Mouse (Mus musculus) left cerebral cortex, adult 2 months (tissue): Measurements from ENCODE around the gene Nek7. TPM values are rescaled to one million over a fixed set of nuclear protein-coding genes. Genes with fewer than 3 reads are reported as not detected.

Experiments used
- DNase-seq, 2 experiments: peaks; one replicate each; pipeline ENCODE4 v3.0.0; 2021 to 2022; ENCODE audit warnings: low spot score in 2 of 2, mixed read lengths in 1 of 2; ENCODE audit errors: extremely low spot score in 1 of 2
- H3K27ac ChIP-seq: fragments of 200-600 bp; 2 replicates; pipeline ENCODE4 v1.8.1; 2022
- H3K4me3 ChIP-seq: fragments of 200-600 bp; 2 replicates; pipeline ENCODE4 v1.8.1; 2022
- CTCF ChIP-seq: fragments of 200-600 bp; IDR thresholded peaks from 2 replicates; pipeline ENCODE4 v1.8.1; 2022; ENCODE audit warnings: antibody characterized with exemption, mild to moderate bottlenecking, moderate library complexity
- intact Hi-C: fragments of 180-260 bp; cut with DNase I; formaldehyde crosslinking; loops from one replicate; pipeline ENCODE4 v1.15.1; 2025
- total RNA-seq, 2 experiments: library from RNA; stranded (reverse); gene quantifications; 2 replicates each; pipeline ENCODE4 v1.2.3; 2021

Gene Nek7
- total RNA-seq, 2 experiments from 2014 or later = 33.3 to 33.8 TPM

GRCm38 (mm10) chr1:138564677-138565076 lies 55.3 kb downstream of the Nek7 start:
- TF ChIP-seq CTCF = no peak
- H3K4me3 ChIP-seq = no peak overlapping the region
- no peak for DNase-seq
- intact Hi-C loops = loop anchor here (5.0 kb wide), 1 partner anchor 53 kb away; no protein-coding TSS in a partner anchor
- H3K27ac ChIP-seq = no peak overlapping the region

DNA sequence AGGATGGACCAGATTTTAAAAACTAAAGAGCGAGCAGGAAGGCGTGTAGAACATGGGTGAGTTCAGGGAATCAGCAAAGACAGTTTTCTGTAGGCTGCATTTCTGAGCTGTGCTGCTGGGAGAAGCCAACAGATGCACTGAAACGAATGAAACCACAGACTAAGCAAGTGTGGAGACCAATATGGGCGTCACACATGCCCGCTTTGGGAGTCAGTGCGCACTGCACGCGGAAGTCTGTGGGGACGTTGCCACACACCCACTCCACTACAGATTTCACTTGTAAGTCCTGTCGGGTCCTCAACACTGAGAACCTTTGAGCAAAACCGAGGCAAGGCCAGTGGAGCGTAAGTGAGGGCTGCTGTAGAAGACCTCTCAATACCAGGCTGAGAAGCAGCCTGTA lies 59.2 kb downstream of the Nek7 start:
- no peak overlapping the region for H3K4me3 ChIP-seq
- H3K27ac ChIP-seq = no peak overlapping the region
- DNase-seq = no peak
- intact Hi-C loops = loop anchor here (5.0 kb wide), 1 partner anchor 57 kb away; no protein-coding TSS in a partner anchor
- no peak for TF ChIP-seq CTCF

- intact Hi-C loops = loop anchor here (5.0 kb wide), 1 partner anchor 58 kb away; no protein-coding TSS in a partner anchor
- TF ChIP-seq CTCF = no peak
- Histone ChIP-seq H3K27ac (no peak overlapping the region), H3K4me3 (no peak overlapping the region)
- no peak for DNase-seq
Observed at GRCm38 (mm10) chr1:138559213-138560101, 60.5 kb downstream of the Nek7 start.

DNA sequence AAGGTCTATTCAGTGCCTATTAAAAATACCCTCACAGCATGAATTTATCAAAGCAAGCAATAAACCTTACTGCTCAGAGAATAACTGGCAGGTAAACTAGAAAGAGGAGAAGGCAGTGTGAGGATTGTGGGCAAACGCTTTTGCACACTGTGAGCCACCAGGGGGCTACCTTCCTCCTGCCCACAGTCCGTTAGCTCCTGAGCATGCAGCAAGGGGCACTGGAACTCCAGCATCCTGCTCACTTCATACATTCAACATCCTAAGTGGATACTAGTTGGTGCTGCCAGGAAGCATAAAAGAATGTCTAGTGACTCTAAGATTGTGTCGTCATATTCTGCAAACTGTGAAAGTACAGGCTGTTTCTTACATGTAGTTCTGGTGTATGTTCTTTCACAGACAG lies 61.6 kb downstream of the Nek7 start:
- intact Hi-C loops = no loop called here
- peak; percentile 49 for TF ChIP-seq CTCF
- H3K27ac ChIP-seq = no peak overlapping the region
- H3K4me3 ChIP-seq = no peak overlapping the region
- no peak for DNase-seq

- TF ChIP-seq CTCF = no peak
- intact Hi-C loops = no loop called here
- DNase-seq = no peak
- no peak overlapping the region for H3K4me3 ChIP-seq
- H3K27ac ChIP-seq = no peak overlapping the region
Observed at GRCm38 (mm10) chr1:138554926-138555325, 65.0 kb downstream of the Nek7 start.

- no peak for TF ChIP-seq CTCF
- intact Hi-C loops = no loop called here
- DNase-seq = no peak
- Histone ChIP-seq H3K4me3 (no peak overlapping the region), H3K27ac (no peak overlapping the region)
Observed at GRCm38 (mm10) chr1:138550184-138550583, 69.8 kb downstream of the Nek7 start.

DNA sequence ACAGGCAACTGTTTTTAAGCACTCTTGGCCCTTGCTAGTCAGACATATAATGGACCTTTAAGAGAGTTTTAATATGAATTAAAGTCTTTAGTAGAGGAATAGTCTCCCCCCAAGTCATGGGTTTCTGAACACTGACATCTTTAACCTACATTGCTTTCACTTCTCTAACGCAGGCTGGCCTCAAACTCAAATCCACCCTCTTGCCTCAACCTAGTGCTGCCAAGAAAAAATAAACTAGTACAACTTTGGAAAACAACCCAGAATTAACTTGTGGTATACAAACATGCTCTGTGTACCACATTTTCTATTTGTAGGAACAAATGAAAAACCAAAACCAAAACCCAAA lies 77.8 kb downstream of the Nek7 start:
- Histone ChIP-seq H3K4me3 (no peak overlapping the region), H3K27ac (no peak overlapping the region)
- intact Hi-C loops = no loop called here
- TF ChIP-seq CTCF = no peak
- DNase-seq = no peak

DNA sequence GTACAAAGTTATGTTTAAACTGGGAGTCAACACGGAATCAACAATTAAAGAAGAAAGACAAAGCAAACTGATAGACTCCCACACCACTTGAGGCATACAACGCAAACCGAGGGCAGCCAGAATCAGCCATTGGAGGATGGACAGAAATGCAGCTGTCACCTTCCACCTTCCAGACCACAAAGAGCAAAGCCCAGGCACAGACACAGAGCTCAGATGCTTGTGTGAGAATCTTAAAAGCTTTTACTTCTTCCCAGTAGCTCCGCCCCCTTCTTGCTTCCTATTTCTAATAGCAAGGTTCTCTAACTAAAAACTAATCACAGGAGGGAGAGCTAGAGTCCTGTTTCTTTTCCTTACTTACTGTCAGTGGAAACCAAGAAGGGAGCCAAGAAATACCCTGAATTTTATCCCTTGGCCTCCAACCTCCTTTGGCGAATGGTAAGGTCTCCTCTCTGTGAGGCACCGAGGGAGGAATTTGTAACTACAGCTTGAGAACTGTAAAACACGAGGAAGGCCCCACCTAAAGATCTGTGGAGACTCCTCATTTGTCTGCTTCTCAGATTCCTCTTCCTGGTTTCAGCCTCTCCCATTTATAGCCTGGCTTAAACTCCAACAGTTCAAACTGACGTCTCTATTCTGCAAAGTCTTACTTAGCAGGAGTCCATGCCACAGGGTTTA lies 78.3 kb downstream of the Nek7 start:
- TF ChIP-seq CTCF = no peak
- DNase-seq = no peak

GRCm38 (mm10) chr1:138539713-138540112 lies 80.2 kb downstream of the Nek7 start:
- no peak for DNase-seq
- no peak overlapping the region for H3K4me3 ChIP-seq
- intact Hi-C loops = no loop called here
- no peak for TF ChIP-seq CTCF
- H3K27ac ChIP-seq = no peak overlapping the region

More for the DNA sequence above, 78.3 kb downstream of the Nek7 start:
- Histone ChIP-seq H3K4me3 (no peak overlapping the region), H3K27ac (no peak overlapping the region)
- intact Hi-C loops = no loop called here

GRCm38 (mm10) chr1:138538217-138538616 lies 81.7 kb downstream of the Nek7 start:
- no peak overlapping the region for H3K27ac ChIP-seq
- no peak overlapping the region for H3K4me3 ChIP-seq
- no peak for TF ChIP-seq CTCF
- intact Hi-C loops = no loop called here
- no peak for DNase-seq

DNA sequence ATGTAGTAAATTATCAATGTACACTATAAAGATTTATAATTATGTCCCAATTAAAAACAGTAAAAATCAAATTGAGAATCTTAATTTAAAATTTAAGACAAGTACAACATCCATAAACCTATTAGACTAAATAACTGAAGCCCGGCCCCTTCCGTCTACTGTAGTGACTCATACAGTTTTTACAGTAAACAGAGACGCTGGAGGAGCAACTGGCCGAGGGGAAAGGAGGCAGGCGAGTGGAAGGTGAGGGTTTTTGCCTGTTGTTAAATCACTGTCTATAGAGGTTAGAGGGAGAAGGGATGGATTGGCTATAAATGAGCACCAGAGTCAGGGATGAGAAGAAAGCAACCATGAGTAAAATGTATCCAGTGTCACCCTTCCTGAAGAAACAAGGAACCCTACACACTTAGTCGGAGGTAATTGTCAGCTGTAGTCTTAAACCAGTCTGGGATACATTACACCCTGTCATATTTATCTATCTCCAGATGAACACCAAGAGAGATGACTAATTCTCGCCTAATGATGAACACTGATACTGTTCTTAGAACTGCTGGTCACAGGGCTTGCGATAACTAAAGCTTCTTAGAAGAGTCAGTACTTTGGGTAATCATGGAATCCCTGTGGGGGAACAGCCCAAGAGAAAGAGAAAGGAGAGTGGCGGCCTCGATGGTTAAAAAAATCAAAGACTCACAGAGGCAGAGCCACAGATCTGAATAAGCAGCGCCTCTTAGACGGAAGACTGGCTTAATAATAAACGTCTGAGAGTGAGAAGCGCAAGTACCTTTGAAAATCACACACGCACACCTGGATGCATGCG lies 84.0 kb downstream of the Nek7 start:
- intact Hi-C loops = no loop called here
- TF ChIP-seq CTCF = no peak
- DNase-seq = no peak
- no peak overlapping the region for H3K4me3 ChIP-seq
- H3K27ac ChIP-seq = no peak overlapping the region

- intact Hi-C loops = no loop called here
- DNase-seq = no peak
- Histone ChIP-seq H3K4me3 (no peak overlapping the region), H3K27ac (no peak overlapping the region)
- no peak for TF ChIP-seq CTCF
Observed at GRCm38 (mm10) chr1:138530604-138531003, 89.3 kb downstream of the Nek7 start.
